ENCODE assay signal across 8 mouse cellular contexts in the genomic region with DNA sequence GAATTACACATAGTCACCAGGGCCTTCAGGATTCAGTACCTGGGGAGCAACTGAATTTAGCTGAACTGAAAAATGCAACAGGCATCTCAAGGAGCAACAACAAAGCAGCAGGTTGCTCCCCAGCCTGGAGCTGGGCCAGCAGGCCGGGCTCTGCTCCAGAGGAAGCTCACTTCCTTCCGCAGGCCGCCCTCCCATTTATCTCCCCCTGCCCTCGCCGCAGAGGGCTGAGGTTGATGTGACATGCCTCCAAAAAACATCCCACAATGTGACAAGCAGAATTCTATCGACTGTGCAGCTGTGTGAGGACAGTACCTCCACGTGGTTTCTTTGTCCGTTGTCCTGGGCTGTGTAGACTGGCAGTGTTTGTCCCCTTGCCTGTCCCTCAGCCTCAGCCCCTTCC. TPM values are rescaled to one million over a fixed set of nuclear protein-coding genes. Genes with fewer than 3 reads are reported as not detected.
DNase-seq lines count a peak whose midpoint lies in the region; ATAC-seq and TF ChIP-seq lines count a peak whose summit lies in the region.

No protein-coding gene starts in this region.

- no peak overlapping the region for H3K4me2 ChIP-seq in midbrain, embryonic 12.5 days (replicated peaks)
- H3K4me2 ChIP-seq in midbrain, embryonic 15.5 days = no peak overlapping the region
- peak overlapping the region; percentile 22; the same call in 1 of the 2 replicates for H3K4me2 ChIP-seq in liver, embryonic 12.5 days
- no peak overlapping the region for H3K4me2 ChIP-seq in neural tube, embryonic 15.5 days

- peak; percentile 70 for DNase-seq in brain, embryonic 14.5 days (ENCODE audit: low read depth)
- DNase-seq in induced T-regulatory cell, adult 2 months (ENCODE audit: low read depth) = peak; percentile 45
- DNase-seq in B cell, adult 2 months = no peak

- H3K27ac ChIP-seq in midbrain, embryonic 12.5 days (replicated peaks) = peak overlapping the region; percentile 61; the same call in 1 of the 2 replicates
- H3K27ac ChIP-seq in midbrain, embryonic 15.5 days = no peak overlapping the region
- peak overlapping the region; percentile 77 for H3K27ac ChIP-seq in liver, embryonic 12.5 days
- peak overlapping the region; percentile 54 for H3K27ac ChIP-seq in neural tube, embryonic 15.5 days (replicated peaks)

- no peak overlapping the region for H3K4me3 ChIP-seq in midbrain, embryonic 12.5 days
- no peak overlapping the region for H3K4me3 ChIP-seq in midbrain, embryonic 15.5 days
- no peak overlapping the region for H3K4me3 ChIP-seq in liver, embryonic 12.5 days
- no peak overlapping the region for H3K4me3 ChIP-seq in neural tube, embryonic 15.5 days (replicated peaks)

- H3K9me3 ChIP-seq in midbrain, embryonic 12.5 days = no peaks in the 10 kb centered on the region
- H3K9me3 ChIP-seq in midbrain, embryonic 15.5 days = no peaks in the 10 kb centered on the region
- H3K9me3 ChIP-seq in liver, embryonic 12.5 days (replicated peaks) = no peaks in the 10 kb centered on the region
- no peaks in the 10 kb centered on the region for H3K9me3 ChIP-seq in neural tube, embryonic 15.5 days (replicated peaks)

- no peak for TF ChIP-seq CTCF in brain, embryonic 14.5 days (IDR thresholded peaks at IDR 0.05; ENCODE audit: borderline replicate concordance, extremely low read depth, insufficient read depth, insufficient read length)

- H3K27me3 ChIP-seq in midbrain, embryonic 12.5 days = no peaks in the 10 kb centered on the region
- H3K27me3 ChIP-seq in midbrain, embryonic 15.5 days (replicated peaks) = no peaks in the 10 kb centered on the region
- no peaks in the 10 kb centered on the region for H3K27me3 ChIP-seq in liver, embryonic 12.5 days (replicated peaks)
- H3K27me3 ChIP-seq in neural tube, embryonic 15.5 days (replicated peaks) = no peaks in the 10 kb centered on the region; the same call in 1 of the 2 replicates

- 0 out of 2 replicates have a peak, but pooled peaks cover 6% of the 10 kb centered on the region for H3K4me1 ChIP-seq in midbrain, embryonic 12.5 days
- peaks cover 5% of the 10 kb centered on the region; the same call in 1 of the 2 replicates for H3K4me1 ChIP-seq in midbrain, embryonic 15.5 days
- H3K4me1 ChIP-seq in liver, embryonic 12.5 days = peaks cover 46% of the 10 kb centered on the region
- H3K4me1 ChIP-seq in neural tube, embryonic 15.5 days = peaks cover 24% of the 10 kb centered on the region

- no peak for TF ChIP-seq POLR2A in brain, embryonic 14.5 days (IDR thresholded peaks at IDR 0.05; ENCODE audit: borderline replicate concordance, extremely low read depth, insufficient read depth, insufficient read length, poor library complexity, severe bottlenecking)

- ATAC-seq in midbrain, embryonic 12.5 days (ENCODE audit: low FRiP score, low read depth) = no peak
- no peak; the same call in 1 of the 2 replicates for ATAC-seq in midbrain, embryonic 15.5 days (replicated peaks)
- peak; percentile 90 for ATAC-seq in granulocyte monocyte progenitor cell, adult 5-6 weeks (replicated peaks; ENCODE audit: poor library complexity, severe bottlenecking)
- ATAC-seq in liver, embryonic 12.5 days = peak; percentile 61
- 0 out of 2 replicates have a peak, but pooled peaks have one; percentile 35 for ATAC-seq in neural tube, embryonic 15.5 days (ENCODE audit: low FRiP score)

- WGBS in midbrain, embryonic 12.5 days = 69% methylated on average over 8 of the region's 8 CpGs
- WGBS in midbrain, embryonic 15.5 days = 46% methylated on average over 8 of the region's 8 CpGs
- 16% methylated on average over 8 of the region's 8 CpGs for WGBS in liver, embryonic 12.5 days (ENCODE audit: insufficient replicate concordance)
- WGBS in neural tube, embryonic 15.5 days = 51% methylated on average over 8 of the region's 8 CpGs

- H3K9ac ChIP-seq in midbrain, embryonic 12.5 days (replicated peaks) = no peak overlapping the region
- H3K9ac ChIP-seq in midbrain, embryonic 15.5 days = no peak overlapping the region
- peak overlapping the region; percentile 12; the same call in 1 of the 2 replicates for H3K9ac ChIP-seq in liver, embryonic 12.5 days
- no peak overlapping the region for H3K9ac ChIP-seq in neural tube, embryonic 15.5 days (replicated peaks)

- H3K36me3 ChIP-seq in midbrain, embryonic 12.5 days = no peaks in the 10 kb centered on the region
- H3K36me3 ChIP-seq in midbrain, embryonic 15.5 days (replicated peaks) = no peaks in the 10 kb centered on the region
- 0 out of 2 replicates have a peak, but pooled peaks cover 10% of the 10 kb centered on the region for H3K36me3 ChIP-seq in liver, embryonic 12.5 days
- H3K36me3 ChIP-seq in neural tube, embryonic 15.5 days = no peaks in the 10 kb centered on the region

RNA-seq across cellular contexts. Expression of a gene that starts 44.3 kb away (rescaled TPM):
- 15.5 and 16.3 TPM in 2 replicates for polyA plus RNA-seq in midbrain, embryonic 12.5 days (2016; fragmentation: Nextera tagmentation; extraction: Ambion mirVana)
- 6.9 and 7.9 TPM in 2 replicates for polyA plus RNA-seq in midbrain, embryonic 15.5 days (2015; fragmentation: Nextera tagmentation; extraction: Ambion mirVana)
- 8.8 and 11.5 TPM in 2 replicates for polyA plus RNA-seq in brain, embryonic 14.5 days (2012; rRNA removed)
- 29.5 and 33.9 TPM in 2 replicates for total RNA-seq in granulocyte monocyte progenitor cell, adult 5-6 weeks (2014; fragmentation: Nextera tagmentation)
- total RNA-seq in granulocyte monocyte progenitor cell, adult 5-6 weeks (2017) = 26.9 and 28.8 TPM in 2 replicates
- polyA plus RNA-seq in liver, embryonic 12.5 days (2016; fragmentation: Nextera tagmentation; extraction: Ambion mirVana) = 22.7 and 23.5 TPM in 2 replicates
- polyA plus RNA-seq in neural tube, embryonic 15.5 days (2015; fragmentation: Nextera tagmentation; extraction: Ambion mirVana) = 8.1 and 12.6 TPM in 2 replicates

RNA-seq across cellular contexts. Expression of a gene that starts 55.6 kb away (rescaled TPM):
- 0.59 and 1.4 TPM in 2 replicates for polyA plus RNA-seq in midbrain, embryonic 12.5 days (2016; fragmentation: Nextera tagmentation; extraction: Ambion mirVana)
- polyA plus RNA-seq in midbrain, embryonic 15.5 days (2015; fragmentation: Nextera tagmentation; extraction: Ambion mirVana) = 0.79 and 0.86 TPM in 2 replicates
- polyA plus RNA-seq in brain, embryonic 14.5 days (2012; rRNA removed) = 0.81 and 1.6 TPM in 2 replicates
- total RNA-seq in granulocyte monocyte progenitor cell, adult 5-6 weeks (2014; fragmentation: Nextera tagmentation) = 11.2 and 14.4 TPM in 2 replicates
- total RNA-seq in granulocyte monocyte progenitor cell, adult 5-6 weeks (2017) = 9.3 and 11.6 TPM in 2 replicates
- 1.6 and 1.8 TPM in 2 replicates for polyA plus RNA-seq in liver, embryonic 12.5 days (2016; fragmentation: Nextera tagmentation; extraction: Ambion mirVana)
- 1.5 and 2.7 TPM in 2 replicates for polyA plus RNA-seq in neural tube, embryonic 15.5 days (2015; fragmentation: Nextera tagmentation; extraction: Ambion mirVana)

Comparison
In these comparisons a context has a peak if more than half of its experiments do, and no peak if none do; other contexts are left out.
1. ATAC-seq: peak in granulocyte monocyte progenitor cell, adult 5-6 weeks (single experiment), liver, embryonic 12.5 days (single experiment) and neural tube, embryonic 15.5 days (single experiment); none in midbrain, embryonic 12.5 days (single experiment) and midbrain, embryonic 15.5 days (single experiment).
2. DNase-seq: peak in brain, embryonic 14.5 days (single experiment) and induced T-regulatory cell, adult 2 months (single experiment); none in B cell, adult 2 months (0 of 2).